Mouse (Mus musculus): ENCODE results near the gene Syn3.

DNA sequence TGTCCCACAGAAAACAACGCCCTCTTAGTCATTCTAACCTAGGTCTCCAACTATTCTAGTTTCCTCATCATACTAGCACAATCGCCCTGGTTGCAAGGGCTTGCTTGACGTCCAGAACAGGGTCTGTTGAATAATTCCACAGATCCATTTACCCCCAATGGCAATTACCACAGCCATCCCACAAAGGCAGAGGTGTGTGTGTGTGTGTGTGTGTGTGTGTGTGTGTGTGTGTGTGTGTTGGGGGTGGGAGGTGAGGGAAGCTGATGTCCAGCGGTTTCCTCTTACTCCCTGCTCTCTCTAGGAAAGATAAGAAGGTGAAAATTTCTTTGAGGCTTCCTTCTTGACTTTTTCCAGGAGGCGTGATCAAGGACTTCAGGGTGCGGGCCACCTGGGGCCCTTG, 198.9 kb downstream of the Syn3 start:
- TF ChIP-seq CTCF (conservative IDR thresholded peaks at IDR 0.05; ENCODE audit: insufficient read depth, insufficient read length, low read depth, low read length) (no peak), POLR2A (IDR thresholded peaks at IDR 0.05; ENCODE audit: low read depth, low read length) (no peak)
